Mouse (Mus musculus) heart, adult 9 months (tissue): ENCODE results near the gene Sun2.
A peak's percentile ranks its signal among the peaks of the same experiment; 100 is the strongest.

Experiments used
- DNase-seq, 2 experiments: peaks; one replicate each; pipeline ENCODE4 v3.0.0; 2022; ENCODE audit warnings: low spot score in 2 of 2

Sun2 gene

DNA sequence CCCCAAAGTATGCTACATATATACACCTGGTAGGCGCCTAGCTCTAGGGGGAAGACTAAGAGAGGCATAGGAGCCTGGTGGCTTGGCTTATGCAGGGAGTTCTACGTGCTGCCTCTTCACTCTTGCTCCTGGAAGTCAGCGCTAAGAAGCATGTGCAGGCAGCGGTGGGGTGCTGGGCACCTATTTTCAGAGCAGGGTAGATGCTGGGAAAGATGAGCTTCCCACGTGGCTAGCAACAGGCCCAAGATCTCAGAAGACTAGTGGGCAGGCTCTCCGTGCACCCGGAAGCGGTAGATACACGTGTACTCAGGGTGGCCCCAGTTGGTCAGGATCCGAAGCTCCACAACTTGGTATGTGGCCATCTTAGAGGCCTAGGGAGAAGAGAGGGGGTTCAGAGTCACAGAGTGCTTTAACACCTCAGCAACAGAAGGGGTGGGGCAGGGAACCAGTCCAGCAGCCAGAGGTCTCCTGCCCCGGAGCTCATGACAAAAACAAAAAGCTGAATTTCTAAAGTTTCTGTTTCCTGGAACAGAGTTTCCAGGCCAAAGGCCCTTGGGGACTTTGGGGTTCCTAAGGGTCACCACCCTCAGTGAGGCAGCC is 17.0 kb downstream of the Sun2 start:
- DNase-seq = no peak

- DNase-seq = peak in 1 of 2 experiments; percentile 33
Measured at GRCm38 (mm10) chr15:79723439-79723838, 18.9 kb downstream of the Sun2 start.

GRCm38 (mm10) chr15:79720796-79721195 is 21.5 kb downstream of the Sun2 start:
- DNase-seq = no peak

DNA sequence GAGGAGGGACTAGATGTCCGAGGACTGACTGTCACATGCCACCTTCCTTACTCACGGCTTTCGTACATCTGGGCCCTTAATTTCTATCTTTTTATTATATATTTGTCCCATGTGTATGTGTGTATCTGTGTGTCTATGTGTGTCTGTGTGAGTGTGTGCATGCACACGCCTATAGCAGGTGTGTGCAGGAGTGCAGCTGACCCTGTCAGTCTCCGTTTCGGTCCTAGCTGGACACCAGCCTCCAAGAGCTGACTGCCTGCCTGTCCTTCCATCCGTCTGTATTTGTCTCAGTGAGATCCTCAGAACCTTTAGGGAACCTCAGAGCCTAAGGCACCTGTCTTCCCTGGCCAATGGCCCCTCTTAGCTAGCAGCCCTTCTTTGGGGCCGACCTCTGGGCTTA is 22.1 kb downstream of the Sun2 start:
- DNase-seq = no peak

- DNase-seq = no peak
Measured at GRCm38 (mm10) chr15:79716710-79717109, 25.6 kb downstream of the Sun2 start.

DNA sequence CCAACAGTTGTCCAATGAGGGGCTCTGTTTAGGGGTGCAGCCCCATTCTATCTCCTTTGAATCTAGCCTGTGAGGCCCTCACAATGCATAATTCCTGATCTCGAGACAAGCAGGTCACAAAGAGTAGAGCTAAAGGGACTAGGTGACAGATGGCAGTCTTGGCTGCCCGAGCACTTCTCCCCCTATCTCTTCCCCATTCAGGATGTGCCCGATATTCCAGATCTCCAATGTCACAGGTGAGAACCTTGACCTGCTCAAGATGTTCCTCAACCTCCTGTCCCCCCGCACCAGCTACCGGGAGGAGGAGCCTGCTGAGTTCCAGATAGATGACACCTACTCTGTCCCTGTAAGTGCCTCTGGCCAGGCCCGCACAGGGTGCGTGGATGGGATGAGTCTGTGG is 26.7 kb downstream of the Sun2 start:
- no peak for DNase-seq

DNA sequence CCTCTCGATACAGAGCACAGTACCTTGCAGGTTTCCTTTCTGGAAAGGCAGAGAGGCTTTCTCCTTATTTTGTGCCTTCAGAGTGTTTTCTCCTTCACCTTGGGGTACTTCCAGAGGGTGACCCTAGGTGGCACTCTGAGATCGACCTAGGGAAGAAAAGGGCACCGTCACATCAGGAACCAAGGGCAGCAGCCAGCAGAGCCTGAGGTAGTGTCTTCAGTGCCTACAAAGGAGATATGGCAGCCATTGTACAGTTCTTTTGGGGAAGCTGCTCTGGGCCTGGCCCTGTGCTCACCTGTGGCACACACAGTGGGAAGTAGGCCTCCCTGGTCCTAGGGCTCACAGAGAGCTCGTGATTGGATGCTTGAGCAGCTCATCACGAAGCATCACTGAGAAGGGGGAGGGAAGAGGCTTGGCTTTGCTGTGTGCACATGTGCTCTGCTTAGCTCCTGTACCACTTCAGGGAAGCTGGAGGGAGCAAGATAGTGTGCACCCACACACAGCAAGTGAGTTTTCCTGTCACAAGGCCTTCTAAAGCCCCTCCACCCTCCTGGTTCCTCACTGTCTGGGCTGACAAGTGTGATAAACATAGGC is 34.0 kb downstream of the Sun2 start:
- no peak for DNase-seq

DNA sequence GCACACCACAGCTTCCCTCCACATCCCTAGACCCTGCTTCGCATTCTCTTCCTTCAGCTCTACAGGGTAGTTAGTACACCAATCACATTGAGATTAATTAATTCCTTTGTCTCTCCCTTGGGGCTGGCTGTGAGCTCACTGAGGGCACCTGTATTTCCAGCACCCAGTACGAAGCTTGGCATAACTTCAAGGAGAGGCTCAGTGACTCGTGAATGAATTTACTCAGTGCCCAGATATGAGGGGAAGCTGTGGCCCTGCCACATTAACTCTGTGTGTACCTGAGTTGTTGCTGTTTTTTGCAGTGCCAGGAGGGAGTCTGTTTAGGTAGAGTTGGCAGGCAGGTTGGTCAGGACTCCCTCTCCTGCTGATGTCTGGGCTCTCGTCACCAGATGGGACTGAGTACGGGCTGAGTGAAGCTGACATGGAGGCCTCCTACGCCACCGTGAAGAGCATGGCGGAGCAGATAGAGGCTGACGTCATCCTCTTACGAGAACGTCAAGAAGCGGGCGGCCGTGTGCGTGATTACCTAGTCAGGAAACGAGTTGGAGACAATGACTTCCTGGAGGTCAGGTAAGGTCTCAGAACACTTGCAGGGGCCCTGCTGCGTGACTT is 35.6 kb downstream of the Sun2 start:
- no peak for DNase-seq

GRCm38 (mm10) chr15:79697558-79698187 is 44.7 kb downstream of the Sun2 start:
- no peak for DNase-seq

DNA sequence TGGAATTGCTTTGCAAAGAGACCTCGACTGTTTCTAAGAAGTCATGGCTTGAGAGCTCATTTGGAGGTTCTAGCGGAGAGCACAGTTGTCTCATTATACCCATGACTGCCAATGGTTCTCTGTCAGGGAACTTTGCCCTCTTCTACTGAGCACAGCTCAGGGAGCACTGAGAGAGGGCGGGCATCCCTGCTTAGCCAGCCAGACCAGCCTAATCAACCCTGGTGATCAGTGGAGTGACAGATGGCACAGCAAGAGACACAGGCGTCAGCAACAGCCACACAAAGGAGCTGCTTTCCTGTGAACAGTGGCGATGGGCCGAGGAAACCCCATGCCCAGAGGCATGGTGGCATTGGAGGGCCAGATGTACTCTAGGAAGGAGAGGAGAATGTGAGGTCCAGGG is 45.3 kb downstream of the Sun2 start:
- no peak for DNase-seq

DNA sequence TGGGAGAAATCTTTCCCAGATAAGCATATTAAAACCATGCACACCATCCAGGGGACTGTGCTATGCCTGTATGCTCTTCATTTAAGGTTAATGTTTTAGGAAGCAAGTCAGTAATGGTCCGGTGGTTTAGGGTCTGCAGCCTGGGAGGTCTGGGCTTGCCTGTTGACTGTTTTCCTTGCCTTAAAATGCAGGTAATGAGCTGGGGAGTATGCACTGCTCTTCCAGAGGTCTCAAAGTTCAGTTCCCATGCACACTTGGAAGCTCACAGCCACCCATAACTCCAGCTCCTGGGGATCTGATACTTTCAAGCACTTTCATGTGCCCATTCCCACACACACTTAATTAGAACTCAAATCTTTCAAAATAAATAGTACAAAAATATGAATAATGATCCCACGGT is 45.8 kb downstream of the Sun2 start:
- DNase-seq = no peak

DNA sequence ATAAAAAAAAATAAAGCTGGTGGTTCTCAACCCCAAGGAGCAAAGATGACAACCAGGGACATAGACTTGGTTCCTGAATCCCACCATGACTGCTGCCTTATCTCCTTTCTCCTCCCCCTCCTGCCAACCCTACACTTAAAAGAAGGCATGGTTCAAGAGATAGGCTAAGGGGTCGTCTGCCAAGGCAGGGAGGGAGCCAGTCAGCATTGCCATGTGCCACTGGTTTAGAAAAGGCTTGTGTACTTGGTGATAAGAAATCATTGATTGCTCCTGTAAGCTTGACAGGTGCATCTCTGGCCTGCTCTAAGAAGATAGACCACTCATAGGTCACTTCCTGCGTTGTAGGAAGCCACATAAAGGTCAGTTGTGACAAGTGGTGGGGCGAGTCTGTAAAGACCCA is 46.8 kb downstream of the Sun2 start:
- no peak for DNase-seq

- no peak for DNase-seq
Measured at GRCm38 (mm10) chr15:79694512-79694911, 47.8 kb downstream of the Sun2 start.

GRCm38 (mm10) chr15:79693740-79694139 is 48.6 kb downstream of the Sun2 start:
- no peak for DNase-seq

GRCm38 (mm10) chr15:79692334-79692733 is 50.0 kb downstream of the Sun2 start:
- no peak for DNase-seq

GRCm38 (mm10) chr15:79691023-79691508 is 51.3 kb downstream of the Sun2 start:
- peak in 1 of 2 experiments; percentile 65 for DNase-seq

- DNase-seq = peak; percentile 100
Measured at GRCm38 (mm10) chr15:79690426-79691022, 51.8 kb downstream of the Sun2 start, which contains the start of gene Gtpbp1. Gene Gtpbp1 (plus strand): TSS chr15:79690845.

DNA sequence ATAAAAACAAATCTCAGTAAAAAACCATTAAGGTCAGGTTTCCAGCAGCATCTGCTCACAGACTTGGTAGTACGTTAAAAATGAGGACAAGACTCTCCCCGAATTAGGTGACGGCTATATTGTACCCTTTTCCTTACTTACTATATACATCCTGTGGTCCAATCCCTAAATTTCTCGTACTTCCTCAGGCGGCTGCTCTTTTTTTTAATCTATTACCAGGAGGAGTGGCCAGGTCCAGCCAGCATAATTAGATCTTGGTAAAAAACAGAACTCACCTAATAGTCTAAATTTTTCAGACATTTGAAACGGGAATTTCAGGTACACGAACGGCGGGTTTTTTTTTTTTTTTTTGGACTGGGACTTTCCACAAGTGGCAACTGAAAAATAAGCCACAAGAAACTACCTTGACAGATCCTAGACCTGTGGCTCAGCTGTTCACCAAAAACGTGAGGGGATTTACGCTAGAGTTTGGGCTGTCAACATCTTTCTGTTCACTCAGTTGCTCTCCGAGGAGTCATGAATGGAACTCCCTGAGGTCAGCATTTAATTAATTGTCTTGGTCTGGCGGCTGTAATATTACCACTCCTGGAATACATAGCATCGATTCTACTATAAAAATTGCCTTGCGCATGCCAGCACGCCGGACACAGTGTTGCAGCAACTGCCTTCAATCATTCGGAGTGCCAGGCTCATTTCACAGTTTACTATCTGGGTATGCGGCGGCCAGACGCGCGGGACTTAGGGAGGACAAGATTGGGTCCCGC is 52.5 kb downstream of the Sun2 start:
- no peak for DNase-seq

DNA sequence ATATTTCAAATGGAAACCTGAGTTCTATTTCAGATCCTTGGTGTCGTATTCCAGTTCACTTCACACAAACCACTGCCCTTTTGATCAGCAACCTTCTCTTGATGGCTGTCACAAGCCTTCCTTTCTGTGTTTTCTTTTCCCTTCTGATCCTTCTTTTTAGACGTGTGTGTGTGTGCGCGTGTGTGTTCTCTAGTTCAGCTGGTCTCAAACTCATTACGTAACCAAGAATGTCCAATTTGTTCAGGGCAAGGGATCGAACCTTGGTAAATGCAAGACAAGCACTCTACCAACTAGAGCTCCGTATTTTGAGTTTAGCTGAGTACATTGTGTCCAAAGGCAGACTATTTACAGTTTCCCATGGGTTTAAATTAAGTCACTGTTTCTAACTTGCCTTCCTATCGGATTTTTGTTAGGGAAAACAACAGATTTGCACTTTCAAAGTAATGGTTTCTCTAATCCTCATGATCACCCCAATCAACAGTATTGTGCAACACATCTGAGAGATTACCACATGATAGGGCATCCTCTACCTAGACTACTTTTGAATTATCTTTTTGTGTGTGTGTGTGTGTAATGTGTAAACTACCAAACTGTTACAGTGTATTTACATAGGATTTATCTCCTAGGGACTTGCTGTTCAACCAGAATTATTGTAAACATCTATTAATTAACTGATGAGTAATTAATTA is 53.9 kb downstream of the Sun2 start:
- DNase-seq = no peak

- peak; percentile 95 to 96 for DNase-seq
Measured at GRCm38 (mm10) chr15:79687646-79688267, 54.6 kb downstream of the Sun2 start, which contains the start of gene Josd1. Gene Josd1 (minus strand): TSS chr15:79687919.
